Mouse (Mus musculus) G1E-ER4 (cell line): ENCODE measurements around the gene Aif1. TPM values are rescaled to one million over a fixed set of nuclear protein-coding genes. Genes with fewer than 3 reads are reported as not detected.

Experiments
- GATA1 ChIP-seq: IDR thresholded peaks from one replicate; pipeline ENCODE4 v1.8.0; 2012; ENCODE audit warnings: low read length, inconsistent platforms
- polyA plus RNA-seq: library from polyadenylated mRNA; stranded (reverse); fragments of >175 nt; gene quantifications from 2 replicates; pipeline ENCODE4 v1.2.3, GENCODE M21; 2012

The Aif1 gene
- not detected in 2 replicates for polyA plus RNA-seq

- no peak for TF ChIP-seq GATA1
These were observed at the start of gene Aif1 for GRCm38 (mm10) chr17:35175968-35176367. Gene Aif1, minus strand, starts transcription at chr17:35176068.

GRCm38 (mm10) chr17:35225456-35225855, 49.6 kb upstream of the Aif1 start:
- no peak for TF ChIP-seq GATA1

- TF ChIP-seq GATA1: no peak
These were observed 48.8 kb upstream of the Aif1 start for GRCm38 (mm10) chr17:35224641-35225040.

GRCm38 (mm10) chr17:35222299-35222698, 46.4 kb upstream of the Aif1 start:
- TF ChIP-seq GATA1: no peak

- TF ChIP-seq GATA1: no peak
These were observed 44.5 kb upstream of the Aif1 start, which contains the start of gene Gm16181 for GRCm38 (mm10) chr17:35220156-35220952. Gene Gm16181, plus strand, starts transcription at chr17:35220834.

GRCm38 (mm10) chr17:35219601-35220041, 43.8 kb upstream of the Aif1 start:
- TF ChIP-seq GATA1: no peak

- TF ChIP-seq GATA1: no peak
These were observed 42.8 kb upstream of the Aif1 start for GRCm38 (mm10) chr17:35218516-35219193.

GRCm38 (mm10) chr17:35213071-35213470, 37.2 kb upstream of the Aif1 start:
- TF ChIP-seq GATA1: no peak

GRCm38 (mm10) chr17:35210593-35210992, 34.7 kb upstream of the Aif1 start:
- TF ChIP-seq GATA1: no peak

- TF ChIP-seq GATA1: no peak
These were observed 34.1 kb upstream of the Aif1 start for GRCm38 (mm10) chr17:35209785-35210535.

- TF ChIP-seq GATA1: no peak
These were observed 29.5 kb upstream of the Aif1 start for GRCm38 (mm10) chr17:35205380-35205769.

- TF ChIP-seq GATA1: no peak
These were observed 28.9 kb upstream of the Aif1 start, which contains the start of gene Lta for GRCm38 (mm10) chr17:35204494-35205379. Gene Lta, minus strand, starts transcription at chr17:35205351.

GRCm38 (mm10) chr17:35202442-35202841, 26.6 kb upstream of the Aif1 start:
- no peak for TF ChIP-seq GATA1

GRCm38 (mm10) chr17:35201787-35202186, 25.9 kb upstream of the Aif1 start, which contains the start of gene Tnf:
Gene Tnf, minus strand, starts transcription at chr17:35202007.
- TF ChIP-seq GATA1: no peak

GRCm38 (mm10) chr17:35201128-35201527, 25.3 kb upstream of the Aif1 start:
- no peak for TF ChIP-seq GATA1
